Mouse (Mus musculus) left cerebral cortex, adult 6 months (tissue): ENCODE data around the gene Olfr558. TPM values are rescaled to one million over a fixed set of nuclear protein-coding genes. Genes with fewer than 3 reads are reported as not detected.

Experiments used
- long read RNA-seq, 2 experiments: library from polyadenylated mRNA; unstranded; transcript quantifications; one replicate each; pipeline ENCODE4 v2.0.0; 2019 to 2020
- polyA plus RNA-seq: library from polyadenylated mRNA; unstranded; fragments of <200 nt; fragmentation: Nextera tagmentation; gene quantifications from 2 replicates; pipeline ENCODE4 v1.2.3, GENCODE M21; 2021

Olfr558 gene
- polyA plus RNA-seq, result not detected in 2 replicates
- long read RNA-seq, experiment 1, result 0 reads
- long read RNA-seq, experiment 2, result 0 reads

GRCm38 (mm10) chr7:102701915-102702314 is at the start of gene Olfr558:
Gene Olfr558 (plus strand): TSS chr7:102702215.

GRCm38 (mm10) chr7:102658523-102658922 is 43.5 kb upstream of the Olfr558 start, which contains the start of gene Olfr555:
Gene Olfr555 (plus strand): TSS chr7:102658823.

GRCm38 (mm10) chr7:102664599-102664998 is 37.4 kb upstream of the Olfr558 start, which contains the start of gene Olfr556:
Gene Olfr556 (plus strand): TSS chr7:102664899.

GRCm38 (mm10) chr7:102686944-102687501 is 15.0 kb upstream of the Olfr558 start, which contains the start of gene Trim68:
Gene Trim68 (minus strand): TSS chr7:102687327.

DNA sequence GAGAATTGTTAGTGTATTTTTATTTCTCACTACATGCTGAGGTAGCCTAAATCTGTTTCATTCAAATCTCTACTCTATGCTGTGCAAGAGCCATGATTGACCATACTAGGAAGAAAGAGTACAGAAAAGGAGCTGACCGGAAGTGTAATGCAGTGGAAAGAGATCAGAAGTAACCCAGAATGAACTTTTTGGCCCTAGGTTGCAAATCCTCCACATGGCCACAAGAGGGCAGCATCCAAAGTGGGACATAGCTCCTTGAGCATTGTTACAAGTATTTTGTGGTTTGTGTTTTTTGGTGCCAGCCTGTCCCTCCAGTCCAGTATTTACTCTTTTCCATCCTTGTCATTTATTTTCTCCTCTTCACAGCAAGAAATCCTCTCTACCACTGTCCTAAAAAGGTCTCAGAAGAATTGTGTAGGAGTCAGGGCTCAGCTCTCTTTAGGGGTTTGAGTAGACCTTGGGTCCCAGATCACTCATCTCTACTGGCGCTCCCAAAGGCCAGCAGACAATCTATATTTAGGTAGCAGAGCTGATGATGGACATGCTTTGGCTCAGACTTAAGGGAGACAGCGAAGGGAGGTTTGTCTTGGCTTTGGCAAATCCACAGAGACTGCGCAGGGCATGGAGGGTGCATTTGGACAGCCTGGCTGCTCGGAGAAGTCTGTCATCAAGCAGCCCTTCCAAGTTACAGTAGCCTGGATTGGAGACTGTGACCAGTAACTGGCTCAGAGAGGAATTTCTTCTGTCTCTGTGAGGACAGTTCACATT is 6.5 kb upstream of the Olfr558 start, which contains the start of gene Olfr557:
TSS of gene Olfr557 (plus strand) at position 553 of the 768 bp plus-strand sequence.

DNA sequence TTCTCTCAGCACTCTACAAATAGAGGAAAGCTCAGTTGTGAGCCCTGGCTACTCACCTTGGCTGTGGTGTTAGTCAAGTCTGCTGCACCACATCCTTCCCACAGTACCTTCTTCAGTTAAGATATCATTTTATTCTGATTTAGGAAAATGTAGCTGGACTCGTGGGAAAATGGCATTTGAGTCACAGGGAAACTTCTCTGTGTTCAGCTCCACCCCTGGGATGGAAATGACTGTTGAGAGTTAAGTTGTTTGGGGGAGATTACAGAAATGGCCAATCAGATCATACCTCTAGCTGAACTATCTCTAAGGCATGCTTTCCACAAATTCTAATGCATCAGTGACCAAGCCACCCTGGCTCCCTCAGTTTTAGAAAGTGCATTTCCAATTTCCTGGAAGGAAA is 17.0 kb downstream of the Olfr558 start, which contains the start of gene Olfr33:
TSS of gene Olfr33 (minus strand) at position 101 of the 400 bp plus-strand sequence.

DNA sequence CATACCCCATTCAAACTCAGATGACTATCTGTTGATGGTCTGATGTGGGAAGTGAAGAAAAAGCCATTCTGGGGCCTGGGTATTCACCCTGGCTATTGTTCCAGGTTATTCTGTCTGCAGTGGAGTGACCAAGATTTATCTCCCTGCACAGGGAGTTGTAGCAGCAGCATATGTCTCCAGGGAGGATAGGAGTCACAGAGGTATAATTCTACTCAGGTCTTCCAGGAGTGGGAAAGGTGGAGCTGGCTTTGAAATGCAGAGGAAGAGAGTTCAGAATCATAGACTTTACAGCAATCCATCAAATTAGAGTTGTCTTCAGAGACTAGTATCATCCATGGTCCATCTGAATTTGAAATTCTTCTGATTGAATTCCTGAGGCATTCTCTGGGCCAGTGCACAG is 25.4 kb downstream of the Olfr558 start, which contains the start of gene Olfr559:
TSS of gene Olfr559 (minus strand) at position 101 of the 400 bp plus-strand sequence.

GRCm38 (mm10) chr7:102759266-102759665 is 57.3 kb downstream of the Olfr558 start, which contains the start of the genes Olfr560 and Olfr78:
Gene Olfr560 (minus strand): TSS chr7:102759366.
Gene Olfr78 (minus strand): TSS chr7:102759471.

Other genes with a start within 250 kb of the Olfr558 start
- not detected in 2 replicates for gene Olfr543, start 220.5 kb upstream of the Olfr558 start, polyA plus RNA-seq
- not detected in 2 replicates for gene Olfr544, start 213.9 kb upstream of the Olfr558 start, polyA plus RNA-seq
- not detected in 2 replicates for gene Olfr545, start 202.6 kb upstream of the Olfr558 start, polyA plus RNA-seq
- not detected in 2 replicates for gene Olfr547, start 167.5 kb upstream of the Olfr558 start, polyA plus RNA-seq
- not detected in 2 replicates for gene Olfr548-ps1, start 161.3 kb upstream of the Olfr558 start, polyA plus RNA-seq
- not detected in 2 replicates for gene Olfr549, start 152.3 kb upstream of the Olfr558 start, polyA plus RNA-seq
- gene Trim21, start 136.7 kb upstream of the Olfr558 start, polyA plus RNA-seq, result 0.11 and 0.68 TPM in 2 replicates
- 0.20 TPM in 1 of 2 replicates, not detected in the other for gene Olfr550, start 130.8 kb upstream of the Olfr558 start, polyA plus RNA-seq
- 0.01 TPM in 1 of 2 replicates, not detected in the other for gene Olfr551, start 110.3 kb upstream of the Olfr558 start, polyA plus RNA-seq
- not detected in 2 replicates for gene Olfr552, start 104.4 kb upstream of the Olfr558 start, polyA plus RNA-seq
- not detected in 2 replicates for gene Olfr553, start 84.0 kb upstream of the Olfr558 start, polyA plus RNA-seq
- not detected in 2 replicates for gene Olfr554, start 63.8 kb upstream of the Olfr558 start, polyA plus RNA-seq
- not detected in 2 replicates for gene Olfr555, start 43.4 kb upstream of the Olfr558 start, polyA plus RNA-seq
- gene Olfr556, start 37.3 kb upstream of the Olfr558 start, polyA plus RNA-seq, result not detected in 2 replicates
- 3.1 TPM in 2 replicates for gene Trim68, start 14.9 kb upstream of the Olfr558 start, polyA plus RNA-seq
- not detected in 2 replicates for gene Olfr557, start 6.3 kb upstream of the Olfr558 start, polyA plus RNA-seq
- not detected in 2 replicates for gene Olfr33, start 16.9 kb downstream of the Olfr558 start, polyA plus RNA-seq
- not detected in 2 replicates for gene Olfr559, start 25.3 kb downstream of the Olfr558 start, polyA plus RNA-seq
- gene Olfr560, start 57.2 kb downstream of the Olfr558 start, polyA plus RNA-seq, result not detected in 2 replicates
- 0.33 and 0.41 TPM in 2 replicates for gene Olfr78, start 57.3 kb downstream of the Olfr558 start, polyA plus RNA-seq
- gene Olfr561, start 69.0 kb downstream of the Olfr558 start, polyA plus RNA-seq, result not detected in 2 replicates
- not detected in 2 replicates for gene Olfr564, start 101.3 kb downstream of the Olfr558 start, polyA plus RNA-seq
- not detected in 2 replicates for gene Olfr566, start 156.6 kb downstream of the Olfr558 start, polyA plus RNA-seq
- gene Olfr568, start 174.9 kb downstream of the Olfr558 start, polyA plus RNA-seq, result not detected in 2 replicates
- not detected in 2 replicates for gene Olfr569, start 188.7 kb downstream of the Olfr558 start, polyA plus RNA-seq
- not detected in 2 replicates for gene Olfr570, start 192.4 kb downstream of the Olfr558 start, polyA plus RNA-seq
- gene Olfr571, start 215.3 kb downstream of the Olfr558 start, polyA plus RNA-seq, result not detected in 2 replicates
- not detected in 2 replicates for gene Olfr572, start 222.2 kb downstream of the Olfr558 start, polyA plus RNA-seq
- gene Olfr573-ps1, start 240.4 kb downstream of the Olfr558 start, polyA plus RNA-seq, result not detected in 2 replicates
- gene Olfr574, start 246.3 kb downstream of the Olfr558 start, polyA plus RNA-seq, result not detected in 2 replicates